Mouse (Mus musculus) G1E (cell line): ENCODE measurements around the gene Zdhhc4.
A peak's percentile ranks its signal among the peaks of the same experiment; 100 is the strongest.

Experiments used
- CTCF ChIP-seq: IDR thresholded peaks from 2 replicates; pipeline ENCODE4 v1.5.1; 2012; ENCODE audit warnings: low read depth, low read length, inconsistent platforms, mixed read lengths
- GATA1 ChIP-seq: IDR thresholded peaks from 2 replicates; pipeline ENCODE4 v1.6.1; 2012; ENCODE audit warnings: borderline replicate concordance, low read length, inconsistent platforms, mixed read lengths
- GATA2 ChIP-seq: IDR thresholded peaks from 2 replicates; pipeline ENCODE4 v1.6.1; 2012; ENCODE audit warnings: low read depth, low read length, inconsistent platforms, borderline replicate concordance
- POLR2AphosphoS5 ChIP-seq: IDR thresholded peaks from 2 replicates; pipeline ENCODE4 v1.6.1; 2012; ENCODE audit warnings: low read depth, low read length, inconsistent platforms; ENCODE audit not compliant: insufficient replicate concordance
- TAL1 ChIP-seq: conservative IDR thresholded peaks from 2 replicates; pipeline ENCODE4 v1.6.1; 2012; ENCODE audit warnings: low read depth, low read length, inconsistent platforms, mixed read lengths

DNA sequence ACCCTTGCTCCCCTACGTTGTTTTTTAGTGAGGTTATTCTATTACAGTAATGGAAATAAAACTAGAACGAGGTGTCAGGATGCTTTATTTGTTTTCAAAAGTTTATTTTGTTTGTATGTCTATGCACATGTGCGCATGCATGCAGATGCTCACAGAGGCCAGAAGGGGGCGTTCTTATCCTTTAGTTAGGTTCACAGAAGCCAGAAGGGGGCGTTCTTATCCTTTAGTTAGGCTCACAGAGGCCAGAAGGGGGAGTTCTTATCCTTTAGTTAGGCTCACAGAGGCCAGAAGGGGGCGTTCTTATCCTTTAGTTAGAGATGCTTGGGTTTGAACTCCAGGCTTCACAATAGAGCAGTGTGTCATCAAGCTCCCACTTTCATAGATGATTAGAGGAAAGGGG is 7.5 kb upstream of the Zdhhc4 start:
- TF ChIP-seq CTCF (0 out of 2 replicates have a peak, but pooled peaks have one; percentile 7), POLR2AphosphoS5 (no peak), TAL1 (no peak), GATA1 (no peak), GATA2 (no peak)
